Mouse (Mus musculus): Measurements from ENCODE around the gene Gtf2ird2.

DNA sequence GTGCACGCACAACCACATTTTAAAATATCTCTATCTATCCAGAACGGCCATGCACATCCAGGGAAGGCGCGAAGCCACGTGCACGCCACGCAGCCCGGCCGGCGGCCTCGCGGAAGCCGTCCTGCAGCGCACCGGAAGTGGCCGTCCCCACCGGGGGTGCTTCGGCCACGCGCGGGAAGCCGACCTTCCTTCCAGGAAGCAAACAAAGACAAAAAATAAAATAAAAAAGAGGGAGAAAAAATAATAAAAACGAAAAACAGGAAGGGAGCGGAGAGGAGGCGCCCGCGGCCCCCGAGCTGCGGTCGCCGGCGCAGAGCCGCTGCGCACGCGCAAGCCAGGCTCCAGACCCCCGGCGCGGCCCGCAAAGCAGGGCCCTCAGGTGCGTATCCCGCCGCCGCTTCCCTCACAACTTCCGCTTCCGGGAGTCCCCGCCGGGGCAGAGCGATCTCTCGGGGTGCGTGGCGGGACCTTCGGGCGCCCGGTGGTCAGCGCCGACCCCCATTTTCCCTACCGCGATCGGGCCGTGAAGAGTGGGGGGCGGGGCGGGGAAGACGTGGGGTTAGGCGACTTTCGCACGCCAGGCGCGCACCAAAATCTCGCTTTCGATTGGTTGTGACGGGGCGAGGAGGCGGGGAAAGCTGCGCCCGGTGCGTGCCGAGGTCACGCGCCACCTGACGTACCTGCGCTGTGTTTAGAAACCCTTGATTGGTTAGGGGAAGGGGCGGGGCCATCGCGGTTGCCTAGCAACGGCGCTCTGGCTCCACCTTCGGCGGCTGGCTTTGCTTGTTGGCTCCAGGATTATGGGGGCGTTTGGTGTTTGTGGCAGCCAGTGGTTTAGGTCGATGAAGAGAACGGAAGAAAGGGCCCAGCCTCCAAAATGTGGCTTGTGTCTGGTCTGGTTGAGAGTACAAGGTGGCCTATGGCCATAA is at the start of gene Gtf2ird2:
- TF ChIP-seq CTCF (conservative IDR thresholded peaks at IDR 0.05; ENCODE audit: low read length) (no peak), NANOG (IDR thresholded peaks at IDR 0.05; ENCODE audit: borderline replicate concordance, low read length) (no peak), POU5F1 (IDR thresholded peaks at IDR 0.05; ENCODE audit: borderline replicate concordance, low read length) (no peak)
